Mouse (Mus musculus) megakaryocyte, embryonic 14.5 days (primary cell): ENCODE data around the gene Slc3a1.

ENCODE experiments used
- FLI1 ChIP-seq: IDR thresholded peaks from 2 replicates; pipeline ENCODE4 v1.6.1; 2012; ENCODE audit warnings: low read length, inconsistent platforms, mixed read lengths
- GATA1 ChIP-seq: IDR thresholded peaks from 3 replicates; pipeline ENCODE4 v1.6.1; 2012; ENCODE audit warnings: mixed read lengths, low read length, inconsistent platforms, borderline replicate concordance

DNA sequence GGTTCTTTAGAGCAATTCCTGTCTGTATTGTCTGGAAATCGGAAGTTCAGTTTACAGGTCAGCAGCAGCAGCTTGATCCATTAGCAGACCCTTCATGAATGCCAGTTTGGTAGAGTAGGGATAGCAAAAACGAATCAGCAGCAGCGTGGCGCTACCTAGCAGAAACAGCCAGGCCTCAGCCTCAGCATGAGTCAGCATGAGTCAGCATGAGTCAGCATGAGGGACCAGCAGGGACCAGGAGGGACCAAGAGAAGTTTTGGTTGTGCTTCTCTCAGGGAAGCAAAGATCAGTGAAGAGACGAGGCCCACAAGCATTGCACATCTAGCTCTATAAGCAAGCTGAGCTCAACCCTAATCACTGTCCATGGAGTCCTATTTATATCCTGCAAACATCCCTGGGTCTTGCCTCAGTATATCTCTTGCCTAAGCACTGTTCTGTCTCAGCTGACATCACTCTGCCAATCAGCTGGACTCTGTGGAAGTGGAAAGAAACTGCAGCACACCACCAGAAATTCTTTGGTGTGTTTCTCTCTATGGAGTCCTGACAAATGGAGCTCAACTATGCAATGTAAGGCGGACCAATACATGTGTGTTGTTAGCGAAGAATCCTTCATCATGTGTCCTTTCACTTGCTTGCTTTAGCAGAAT, 70.6 kb downstream of the Slc3a1 start:
- TF ChIP-seq GATA1 = no peak
- no peak for TF ChIP-seq FLI1
